Mouse (Mus musculus) embryonic facial prominence, embryonic 13.5 days (tissue): ENCODE measurements around the gene Ugt1a9. TPM values are rescaled to one million over a fixed set of nuclear protein-coding genes. Genes with fewer than 3 reads are reported as not detected.

Experiments used
- ATAC-seq: fragments of 200-750 bp; cut with Nextera tagmentation; 2 replicates; pipeline ENCODE4 v1.8.0; 2017; ENCODE audit warnings: low read depth; ENCODE audit not compliant: insufficient number of reproducible peaks, insufficient read depth, low FRiP score, low TSS enrichment
- H3K27ac ChIP-seq: fragments of 300-500 bp; sonication (generic); 2 replicates; pipeline ENCODE4 v1.5.1; 2015; ENCODE audit warnings: moderate library complexity, mild to moderate bottlenecking, inconsistent platforms
- H3K27me3 ChIP-seq: fragments of 300-500 bp; sonication (generic); 2 replicates; pipeline ENCODE4 v1.6.1; 2015; ENCODE audit warnings: mild to moderate bottlenecking, inconsistent platforms
- H3K36me3 ChIP-seq: fragments of 300-500 bp; sonication (generic); 2 replicates; pipeline ENCODE4 v1.6.1; 2015; ENCODE audit warnings: mild to moderate bottlenecking, inconsistent platforms
- H3K4me1 ChIP-seq: fragments of 300-500 bp; sonication (generic); 2 replicates; pipeline ENCODE4 v1.6.1; 2015; ENCODE audit warnings: inconsistent platforms
- H3K4me2 ChIP-seq: fragments of 300-500 bp; sonication (generic); 2 replicates; pipeline ENCODE4 v1.6.1; 2015; ENCODE audit warnings: moderate library complexity, mild to moderate bottlenecking, inconsistent platforms
- H3K4me3 ChIP-seq: fragments of 300-500 bp; sonication (generic); 2 replicates; pipeline ENCODE4 v1.5.1; 2015; ENCODE audit warnings: mild to moderate bottlenecking, inconsistent platforms
- H3K9ac ChIP-seq: fragments of 300-500 bp; sonication (generic); 2 replicates; pipeline ENCODE4 v1.6.1; 2015; ENCODE audit warnings: mild to moderate bottlenecking, inconsistent platforms
- H3K9me3 ChIP-seq: fragments of 300-500 bp; sonication (generic); 2 replicates; pipeline ENCODE4 v1.6.1; 2016; ENCODE audit warnings: inconsistent platforms
- WGBS: fragments of 180-500 bp; shearing (Covaris S2); methylation state at CpG from one replicate; pipeline ENCODE4 v1.1.7; 2015; ENCODE audit warnings: mixed read lengths; 5-methylcytosine and 5-hydroxymethylcytosine counted together
- polyA plus RNA-seq: library from polyadenylated mRNA; unstranded; fragments of >200 nt; fragmentation: Nextera tagmentation; extraction: Ambion mirVana; gene quantifications from 2 replicates; pipeline ENCODE4 v1.2.1, GENCODE M21; 2015

Gene Ugt1a9
- polyA plus RNA-seq, 1 experiment from 2014 or later = not detected

GRCm38 (mm10) chr1:88258361-88258760, 187.8 kb downstream of the Ugt1a9 start:
- Histone ChIP-seq H3K4me2 (no peak overlapping the region), H3K27me3 (no peaks in the 10 kb centered on the region), H3K27ac (no peak overlapping the region), H3K4me1 (no peaks in the 10 kb centered on the region), H3K9ac (no peak overlapping the region), H3K36me3 (peaks cover 42% of the 10 kb centered on the region), H3K4me3 (no peak overlapping the region), H3K9me3 (peaks cover 41% of the 10 kb centered on the region)
- no peak for ATAC-seq
- WGBS = 72% methylated on average over 6 of the region's 6 CpGs

- ATAC-seq = no peak
- H3K27me3 ChIP-seq = no peaks in the 10 kb centered on the region
- H3K4me3 ChIP-seq = no peak overlapping the region
- H3K27ac ChIP-seq = no peak overlapping the region
- no peaks in the 10 kb centered on the region for H3K4me1 ChIP-seq
- peaks cover 49% of the 10 kb centered on the region for H3K36me3 ChIP-seq
- no peak overlapping the region for H3K4me2 ChIP-seq
- 74% methylated on average over 8 of the region's 8 CpGs for WGBS
- H3K9me3 ChIP-seq = peaks cover 36% of the 10 kb centered on the region
- no peak overlapping the region for H3K9ac ChIP-seq
Observed at GRCm38 (mm10) chr1:88258881-88259642, 188.5 kb downstream of the Ugt1a9 start.

DNA sequence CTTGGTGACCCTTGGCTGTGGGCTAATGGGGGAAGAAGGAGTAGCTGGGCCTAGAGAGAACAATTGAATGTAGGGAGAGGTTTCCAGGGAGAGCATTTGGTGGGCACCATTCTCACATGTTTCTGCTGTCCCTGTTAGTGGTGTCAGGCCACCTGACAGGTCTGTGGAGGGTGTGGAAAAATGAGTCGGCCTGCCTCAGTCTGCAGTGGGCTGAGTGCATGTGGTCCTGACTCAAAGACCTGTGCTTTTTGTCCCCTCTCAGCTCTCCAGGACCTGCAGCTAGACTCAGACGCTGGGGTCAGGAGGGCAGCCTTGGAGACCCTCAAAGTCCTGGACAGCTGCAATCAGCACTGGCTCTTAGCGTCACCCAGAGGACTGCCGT, 189.0 kb downstream of the Ugt1a9 start:
- ATAC-seq = no peak
- WGBS = 78% methylated on average over 4 of the region's 4 CpGs
- peaks cover 55% of the 10 kb centered on the region for H3K36me3 ChIP-seq

DNA sequence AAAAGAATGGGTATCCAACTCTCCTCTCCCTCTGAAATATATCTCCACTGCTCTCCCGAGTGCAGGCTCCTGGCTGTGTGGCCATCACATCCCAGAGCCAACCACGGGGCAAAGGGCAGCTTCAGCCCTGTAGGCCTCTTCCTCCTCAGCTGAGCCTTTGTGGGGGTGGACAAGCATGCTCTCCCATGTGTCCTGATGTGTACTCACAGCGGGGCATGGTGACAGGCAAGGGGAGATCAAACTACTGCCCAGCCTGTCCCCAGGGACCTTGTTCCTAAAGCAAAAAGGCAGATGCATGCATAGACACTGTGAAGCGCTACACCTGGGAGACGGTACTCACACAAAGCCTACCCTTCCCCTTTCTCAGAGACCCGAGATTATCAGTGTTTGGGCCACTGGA, 189.5 kb downstream of the Ugt1a9 start:
- H3K27ac ChIP-seq = no peak overlapping the region
- 82% methylated on average over 6 of the region's 6 CpGs for WGBS
- no peak for ATAC-seq
- H3K9ac ChIP-seq = no peak overlapping the region
- peaks cover 26% of the 10 kb centered on the region for H3K9me3 ChIP-seq
- no peaks in the 10 kb centered on the region for H3K4me1 ChIP-seq
- peaks cover 59% of the 10 kb centered on the region for H3K36me3 ChIP-seq
- H3K4me3 ChIP-seq = no peak overlapping the region
- no peak overlapping the region for H3K4me2 ChIP-seq
- no peaks in the 10 kb centered on the region for H3K27me3 ChIP-seq

More for the DNA sequence above, 189.0 kb downstream of the Ugt1a9 start:
- Histone ChIP-seq H3K27me3 (no peaks in the 10 kb centered on the region), H3K9me3 (peaks cover 30% of the 10 kb centered on the region), H3K4me2 (no peak overlapping the region), H3K27ac (no peak overlapping the region), H3K4me3 (no peak overlapping the region), H3K9ac (no peak overlapping the region), H3K4me1 (no peaks in the 10 kb centered on the region)

DNA sequence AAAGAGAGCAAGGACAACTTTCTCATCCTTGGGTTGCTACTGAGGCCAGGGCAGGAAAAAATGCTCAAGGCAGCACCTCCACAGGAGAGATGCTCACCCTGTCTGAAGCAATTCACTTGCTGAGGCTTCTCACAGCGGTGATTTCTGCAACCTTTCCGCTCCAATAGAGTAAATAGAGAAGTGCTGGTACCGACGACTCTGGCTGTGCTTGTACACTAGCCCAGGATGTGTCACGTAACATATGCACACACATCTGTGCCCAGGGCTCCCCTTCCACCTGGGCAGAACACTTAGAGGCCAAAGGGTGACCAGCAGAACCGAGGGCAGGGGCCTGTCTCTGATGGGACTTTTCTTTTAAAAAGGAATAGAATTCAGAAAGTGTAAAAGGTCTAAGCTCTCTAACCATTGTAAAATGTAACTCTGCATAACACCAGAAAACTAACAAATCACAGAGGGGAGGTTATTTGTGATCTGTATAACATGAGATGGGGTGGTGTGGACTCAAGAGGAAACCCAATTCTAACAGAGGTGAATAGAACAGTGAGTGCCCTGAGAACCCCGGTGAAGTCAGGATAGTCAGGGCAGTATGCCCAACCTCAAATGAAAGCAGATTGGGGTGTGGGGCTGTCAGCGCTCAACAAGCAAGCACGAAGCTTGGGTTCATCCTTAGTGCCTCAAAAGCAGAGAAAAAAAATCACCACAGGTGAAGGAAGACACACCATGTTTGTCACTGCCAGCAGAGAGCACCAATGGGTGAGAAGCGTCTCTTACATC, 190.2 kb downstream of the Ugt1a9 start:
- 85% methylated on average over 10 of the region's 10 CpGs for WGBS
- Histone ChIP-seq H3K4me2 (no peak overlapping the region), H3K4me3 (no peak overlapping the region), H3K27ac (no peak overlapping the region), H3K36me3 (peaks cover 66% of the 10 kb centered on the region), H3K9me3 (peaks cover 23% of the 10 kb centered on the region), H3K9ac (no peak overlapping the region), H3K4me1 (no peaks in the 10 kb centered on the region), H3K27me3 (no peaks in the 10 kb centered on the region)
- no peak for ATAC-seq

DNA sequence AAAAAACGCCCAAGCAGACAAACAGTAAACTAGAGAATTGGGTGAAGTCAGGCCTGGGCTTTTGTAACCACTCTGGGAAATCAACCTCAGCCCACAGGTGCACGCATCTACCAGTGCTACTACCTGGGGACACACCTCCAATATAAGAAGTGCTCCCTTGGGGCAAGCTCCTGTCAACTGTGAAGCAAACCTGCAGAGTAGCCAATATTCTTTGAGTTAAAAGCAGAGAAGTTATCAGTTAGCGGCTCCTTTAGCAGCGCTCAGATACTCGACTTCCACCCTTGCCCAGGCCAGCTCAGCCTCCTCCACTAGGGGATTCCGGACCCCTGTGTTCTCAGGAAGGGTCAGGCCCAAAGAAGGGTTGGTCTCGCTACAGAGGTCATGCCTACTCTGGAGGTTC, 191.1 kb downstream of the Ugt1a9 start:
- H3K9me3 ChIP-seq = peaks cover 17% of the 10 kb centered on the region; the same call in 1 of the 2 replicates
- WGBS = 87% methylated on average over 7 of the region's 7 CpGs
- H3K4me1 ChIP-seq = no peaks in the 10 kb centered on the region
- no peak overlapping the region for H3K4me2 ChIP-seq
- no peak overlapping the region for H3K27ac ChIP-seq
- H3K27me3 ChIP-seq = no peaks in the 10 kb centered on the region
- no peak overlapping the region for H3K9ac ChIP-seq
- ATAC-seq = peak; percentile 0; the same call in 1 of the 2 replicates
- no peak overlapping the region for H3K4me3 ChIP-seq
- H3K36me3 ChIP-seq = peaks cover 75% of the 10 kb centered on the region

- Histone ChIP-seq H3K27ac (no peak overlapping the region), H3K9me3 (peaks cover 15% of the 10 kb centered on the region; the same call in 1 of the 2 replicates), H3K4me2 (no peak overlapping the region), H3K27me3 (no peaks in the 10 kb centered on the region), H3K4me1 (no peaks in the 10 kb centered on the region), H3K36me3 (peaks cover 81% of the 10 kb centered on the region), H3K4me3 (no peak overlapping the region), H3K9ac (no peak overlapping the region)
- WGBS = 83% methylated on average over 4 of the region's 4 CpGs
- peak; percentile 6; the same call in 1 of the 2 replicates for ATAC-seq
Observed at GRCm38 (mm10) chr1:88262255-88262654, 191.7 kb downstream of the Ugt1a9 start.

DNA sequence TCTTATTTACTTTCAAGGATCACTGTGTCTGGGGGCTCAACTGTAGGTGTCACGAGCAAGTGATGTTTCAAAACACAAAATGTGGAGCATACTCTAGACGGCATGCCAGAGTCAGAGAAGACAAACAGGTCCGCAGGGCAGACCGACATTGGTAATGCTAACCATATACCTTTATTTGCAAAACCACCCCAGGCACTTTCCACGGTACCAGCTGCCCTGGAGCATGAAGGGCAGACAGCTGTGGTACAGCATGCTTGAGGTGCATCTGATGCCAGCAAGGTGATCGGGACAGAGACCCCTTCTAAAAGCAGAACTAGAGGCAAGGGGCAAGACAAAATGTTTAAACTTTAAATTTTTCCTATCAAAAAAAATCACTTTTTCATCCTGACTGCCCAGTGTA, 192.4 kb downstream of the Ugt1a9 start:
- peaks cover 8% of the 10 kb centered on the region; the same call in 1 of the 2 replicates for H3K9me3 ChIP-seq
- no peak overlapping the region for H3K27ac ChIP-seq
- peaks cover 88% of the 10 kb centered on the region for H3K36me3 ChIP-seq
- no peaks in the 10 kb centered on the region for H3K4me1 ChIP-seq
- no peak overlapping the region for H3K4me2 ChIP-seq
- no peaks in the 10 kb centered on the region for H3K27me3 ChIP-seq
- 70% methylated on average over 6 of the region's 6 CpGs for WGBS
- H3K4me3 ChIP-seq = no peak overlapping the region
- ATAC-seq = no peak
- H3K9ac ChIP-seq = no peak overlapping the region

DNA sequence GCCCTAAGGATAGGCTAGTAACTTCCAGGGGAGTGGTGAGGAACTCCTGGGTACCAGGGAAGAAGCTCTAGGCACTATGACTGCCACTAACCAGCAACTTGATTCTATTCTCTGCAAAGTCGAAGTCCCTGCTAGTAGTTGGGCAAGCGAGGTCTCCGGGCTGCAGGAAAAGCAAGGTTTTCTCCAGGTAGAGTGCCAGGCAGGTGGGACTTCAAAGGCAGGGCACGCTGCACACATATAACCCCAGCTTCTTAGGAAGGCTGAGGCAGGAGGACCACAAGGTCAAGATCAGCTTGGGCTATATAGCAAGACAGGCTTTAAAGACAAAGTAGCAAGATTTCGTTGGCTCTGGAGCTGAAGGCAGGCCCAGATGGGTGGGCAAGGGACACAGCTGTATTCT, 193.2 kb downstream of the Ugt1a9 start:
- Histone ChIP-seq H3K4me2 (no peak overlapping the region), H3K27me3 (no peaks in the 10 kb centered on the region), H3K9ac (no peak overlapping the region), H3K36me3 (peaks cover 96% of the 10 kb centered on the region), H3K27ac (no peak overlapping the region), H3K9me3 (0 out of 2 replicates have a peak, but pooled peaks cover 4% of the 10 kb centered on the region), H3K4me1 (no peaks in the 10 kb centered on the region), H3K4me3 (no peak overlapping the region)
- 91% methylated on average over 5 of the region's 5 CpGs for WGBS
- no peak for ATAC-seq

DNA sequence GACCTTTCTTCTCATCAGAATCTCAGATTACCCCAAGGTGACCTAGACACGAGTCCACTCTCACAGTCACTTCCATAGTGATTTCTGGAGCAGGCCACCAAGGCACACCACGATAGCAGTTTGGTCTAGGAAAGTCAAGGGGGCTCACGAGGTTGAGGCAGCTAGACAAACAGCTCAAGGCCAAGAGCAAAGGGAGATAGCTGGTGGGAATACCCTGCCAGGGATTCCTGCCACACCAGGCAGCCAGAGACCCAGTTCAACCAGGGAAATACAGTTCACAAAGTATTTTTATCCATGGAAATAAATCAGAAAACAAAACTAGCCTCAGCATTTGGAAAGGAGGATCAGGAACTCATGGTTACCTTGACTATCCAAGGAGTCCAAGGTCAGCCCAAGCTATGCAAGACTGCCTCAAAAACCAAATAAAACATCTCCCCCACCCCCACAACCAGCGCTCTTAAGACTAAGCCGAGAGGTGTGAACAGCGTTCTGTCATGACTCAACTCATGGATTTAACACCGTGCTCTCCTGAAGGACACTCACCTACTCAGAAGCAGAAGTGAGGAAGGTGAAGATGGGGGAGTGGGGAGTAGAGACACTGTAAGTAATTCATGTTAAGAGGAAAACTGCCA, 193.8 kb downstream of the Ugt1a9 start:
- Histone ChIP-seq H3K9me3 (0 out of 2 replicates have a peak, but pooled peaks cover 4% of the 10 kb centered on the region), H3K27ac (no peak overlapping the region), H3K4me2 (no peak overlapping the region), H3K4me1 (no peaks in the 10 kb centered on the region), H3K36me3 (peaks cover 100% of the 10 kb centered on the region), H3K27me3 (no peaks in the 10 kb centered on the region), H3K9ac (no peak overlapping the region), H3K4me3 (no peak overlapping the region)
- no peak for ATAC-seq
- 89% methylated on average over 7 of the region's 7 CpGs for WGBS

- no peaks in the 10 kb centered on the region for H3K4me1 ChIP-seq
- H3K9ac ChIP-seq = no peak overlapping the region
- H3K27ac ChIP-seq = no peak overlapping the region
- H3K9me3 ChIP-seq = 0 out of 2 replicates have a peak, but pooled peaks cover 4% of the 10 kb centered on the region
- ATAC-seq = no peak
- no peak overlapping the region for H3K4me3 ChIP-seq
- 78% methylated on average over 4 of the region's 4 CpGs for WGBS
- peaks cover 100% of the 10 kb centered on the region for H3K36me3 ChIP-seq
- no peak overlapping the region for H3K4me2 ChIP-seq
- H3K27me3 ChIP-seq = no peaks in the 10 kb centered on the region
Observed at GRCm38 (mm10) chr1:88264869-88265240, 194.3 kb downstream of the Ugt1a9 start.
